Mouse (Mus musculus) midbrain, embryonic 11.5 days (tissue): ENCODE measurements around the gene Zscan26. TPM values are rescaled to one million over a fixed set of nuclear protein-coding genes. Genes with fewer than 3 reads are reported as not detected.
A peak's percentile ranks its signal among the peaks of the same experiment; 100 is the strongest.

Experiments
- ATAC-seq: fragments of 200-750 bp; cut with Nextera tagmentation; 2 replicates; pipeline ENCODE4 v1.8.0; 2017; ENCODE audit warnings: moderate TSS enrichment, moderate library complexity; ENCODE audit not compliant: low FRiP score
- DNase-seq: peaks from one replicate; pipeline ENCODE4 v3.0.0; 2015; ENCODE audit warnings: low spot score; ENCODE audit errors: missing footprints
- H3K27ac ChIP-seq: fragments of 300-500 bp; sonication (generic); 2 replicates; pipeline ENCODE4 v1.5.1; 2014; ENCODE audit warnings: low read depth, low read length
- H3K27me3 ChIP-seq: fragments of 300-500 bp; sonication (generic); 2 replicates; pipeline ENCODE4 v1.6.1; 2014; ENCODE audit warnings: mild to moderate bottlenecking, low read length, moderate library complexity, mixed read lengths; ENCODE audit not compliant: control insufficient read depth, insufficient read depth
- H3K36me3 ChIP-seq: fragments of 300-500 bp; sonication (generic); 2 replicates; pipeline ENCODE4 v1.6.1; 2014; ENCODE audit warnings: mild to moderate bottlenecking, low read length, moderate library complexity, mixed read lengths; ENCODE audit not compliant: control insufficient read depth, insufficient read depth
- H3K4me1 ChIP-seq: fragments of 300-500 bp; sonication (generic); 2 replicates; pipeline ENCODE4 v1.6.1; 2014; ENCODE audit warnings: low read length; ENCODE audit not compliant: control insufficient read depth, insufficient read depth
- H3K4me2 ChIP-seq: fragments of 300-500 bp; sonication (generic); 2 replicates; pipeline ENCODE4 v1.6.1; 2014; ENCODE audit warnings: mild to moderate bottlenecking, moderate library complexity
- H3K4me3 ChIP-seq: fragments of 300-500 bp; sonication (generic); 2 replicates; pipeline ENCODE4 v1.5.1; 2014; ENCODE audit warnings: low read depth, low read length
- H3K9ac ChIP-seq: fragments of 300-500 bp; sonication (generic); 2 replicates; pipeline ENCODE4 v1.6.1; 2014; ENCODE audit warnings: low read length
- H3K9me3 ChIP-seq: fragments of 300-500 bp; sonication (generic); 2 replicates; pipeline ENCODE4 v1.6.1; 2016; ENCODE audit warnings: low read length; ENCODE audit not compliant: control insufficient read depth
- WGBS: fragments of 180-500 bp; shearing (Covaris S2); extraction: QIAGEN DNeasy Blood & Tissue Kit; methylation state at CpG from one replicate; pipeline ENCODE4 v1.1.7; 2014; 5-methylcytosine and 5-hydroxymethylcytosine counted together
- polyA plus RNA-seq: library from polyadenylated mRNA; unstranded; fragments of >200 nt; fragmentation: Nextera tagmentation; extraction: Ambion mirVana; gene quantifications from 2 replicates; pipeline ENCODE4 v1.2.1, GENCODE M21; 2014

Zscan26 gene
- polyA plus RNA-seq, 1 experiment from 2014 or later: 14.6 TPM

DNA sequence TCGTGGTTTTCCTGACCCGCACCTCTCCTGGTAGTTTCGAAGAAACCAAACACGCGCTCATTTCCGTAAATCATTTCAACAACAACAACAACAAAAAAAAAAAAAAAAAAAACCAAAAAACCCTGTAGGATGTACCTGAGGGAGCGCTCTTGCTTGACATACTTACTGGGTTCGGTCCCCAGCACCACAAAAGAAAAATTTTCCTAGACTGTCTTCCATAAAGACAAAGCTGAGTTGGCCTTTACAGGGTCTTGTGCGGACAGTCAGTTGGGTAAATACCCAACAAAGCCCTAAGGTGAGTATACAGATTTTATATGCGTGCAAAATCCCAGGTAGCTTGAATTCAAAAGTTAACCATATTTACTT is 12.3 kb downstream of the Zscan26 start:
- 0 out of 2 replicates have a peak, but pooled peaks have one; percentile 25 for ATAC-seq
- H3K36me3 ChIP-seq: peaks cover 2% of the 10 kb centered on the region; the same call in 1 of the 2 replicates
- DNase-seq: peak; percentile 89
- peak overlapping the region; percentile 73; the same call in 1 of the 2 replicates for H3K9ac ChIP-seq
- H3K9me3 ChIP-seq: no peaks in the 10 kb centered on the region
- H3K4me3 ChIP-seq: peak overlapping the region; percentile 51
- WGBS: 12% methylated on average over 10 of the region's 10 CpGs
- H3K4me1 ChIP-seq: no peaks in the 10 kb centered on the region
- no peaks in the 10 kb centered on the region for H3K27me3 ChIP-seq
- peak overlapping the region; percentile 71 for H3K4me2 ChIP-seq
- H3K27ac ChIP-seq: no peak overlapping the region

DNA sequence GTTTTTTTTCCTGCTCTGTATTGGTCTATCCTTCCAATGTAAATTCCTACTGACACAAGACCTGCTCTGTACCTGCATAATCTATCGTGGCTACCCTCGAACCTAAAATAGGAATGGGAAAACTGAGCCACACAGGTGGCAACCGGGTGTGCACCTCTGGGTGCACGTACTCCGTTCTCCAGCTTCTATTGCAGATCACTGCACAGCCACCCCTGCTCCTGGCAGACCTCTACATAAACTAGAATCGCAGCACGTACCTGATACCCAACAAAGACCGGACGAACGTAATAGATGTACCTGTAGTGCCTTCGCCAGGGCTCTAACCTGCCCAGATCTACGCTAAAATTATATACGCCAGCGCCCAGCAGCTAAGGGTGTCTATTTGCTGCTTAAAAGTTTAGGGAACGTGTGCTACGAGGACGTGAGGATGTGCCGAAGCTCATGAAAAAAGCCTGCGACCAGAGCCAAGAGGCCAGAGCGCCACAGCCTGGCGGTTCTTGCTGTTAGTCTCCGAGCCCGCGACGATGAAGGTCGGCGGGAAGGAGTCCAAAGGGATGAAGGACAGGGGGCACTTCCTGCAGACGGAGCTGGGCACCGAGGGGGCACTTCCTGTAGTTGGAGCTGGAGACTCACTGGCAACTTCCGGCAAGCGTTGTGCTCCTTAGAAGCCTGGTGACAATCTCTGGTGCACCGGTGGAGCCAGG is 12.9 kb downstream of the Zscan26 start, which contains the start of gene Pgbd1:
Gene Pgbd1, minus strand, starts transcription at position 556 of the 704 bp plus-strand sequence.
- Histone ChIP-seq H3K9ac (peak within 1 kb of the TSS; percentile 73), H3K9me3 (no peaks in the 10 kb centered on the region), H3K27me3 (no peaks in the 10 kb centered on the region), H3K4me1 (no peaks in the 10 kb centered on the region), H3K4me3 (peak within 1 kb of the TSS; percentile 51), H3K4me2 (peak within 1 kb of the TSS; percentile 71), H3K36me3 (peaks cover 2% of the 10 kb centered on the region; the same call in 1 of the 2 replicates), H3K27ac (peak within 1 kb of the TSS; percentile 16; the same call in 1 of the 2 replicates)
- 1% methylated on average over 32 of the region's 32 CpGs for WGBS
- ATAC-seq (peak; percentile 95), DNase-seq (peak; percentile 93)

DNA sequence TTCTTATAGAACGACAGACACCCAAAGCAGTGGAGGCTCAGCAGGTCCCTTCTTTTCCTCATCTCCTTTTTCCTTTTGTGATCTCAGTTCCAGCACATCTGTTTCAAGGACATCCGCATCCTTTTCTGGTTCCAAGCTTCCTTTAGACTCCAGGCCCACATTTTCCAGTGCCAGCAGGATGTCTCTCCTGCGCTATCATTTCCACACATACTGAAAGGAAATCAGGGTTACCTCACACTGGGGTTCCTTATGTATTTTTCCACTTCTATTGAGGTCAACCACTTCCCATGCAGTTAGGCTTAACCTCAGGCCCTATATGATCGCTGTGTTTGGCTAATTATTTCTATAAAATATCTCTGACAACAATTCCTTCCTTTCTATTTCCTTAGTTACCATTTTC is 18.1 kb downstream of the Zscan26 start:
- Histone ChIP-seq H3K36me3 (no peaks in the 10 kb centered on the region), H3K27ac (no peak overlapping the region), H3K4me1 (no peaks in the 10 kb centered on the region), H3K9me3 (no peaks in the 10 kb centered on the region), H3K4me2 (no peak overlapping the region), H3K9ac (no peak overlapping the region), H3K27me3 (no peaks in the 10 kb centered on the region), H3K4me3 (no peak overlapping the region)
- ATAC-seq (no peak), DNase-seq (peak; percentile 35)
- WGBS: 86% methylated on average over 4 of the region's 4 CpGs

DNA sequence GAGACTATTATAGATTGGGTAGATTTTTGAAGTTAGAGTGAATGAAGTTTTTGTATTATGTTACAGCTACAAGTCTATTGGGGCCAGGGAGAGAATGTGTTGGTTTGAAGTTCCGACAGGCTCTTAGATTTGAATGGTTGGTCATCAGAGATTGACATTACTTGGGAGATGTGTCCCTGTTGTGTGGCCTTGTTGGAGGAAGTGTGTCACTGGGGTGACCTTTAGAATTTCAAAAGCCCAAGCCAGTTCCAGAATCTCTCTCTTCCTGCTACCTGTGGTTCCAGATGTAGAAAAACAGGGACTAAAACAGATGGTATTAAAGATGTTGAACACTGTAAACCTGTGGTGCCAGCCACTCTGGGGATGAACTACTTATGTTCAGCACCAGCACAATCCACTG is 25.9 kb downstream of the Zscan26 start:
- Histone ChIP-seq H3K4me2 (no peak overlapping the region), H3K4me1 (no peaks in the 10 kb centered on the region), H3K27me3 (no peaks in the 10 kb centered on the region), H3K27ac (no peak overlapping the region), H3K36me3 (no peaks in the 10 kb centered on the region), H3K9ac (no peak overlapping the region), H3K4me3 (no peak overlapping the region), H3K9me3 (no peaks in the 10 kb centered on the region)
- DNase-seq: no peak
- 97% methylated on average over 1 of the region's 1 CpGs for WGBS
- ATAC-seq: no peak

DNA sequence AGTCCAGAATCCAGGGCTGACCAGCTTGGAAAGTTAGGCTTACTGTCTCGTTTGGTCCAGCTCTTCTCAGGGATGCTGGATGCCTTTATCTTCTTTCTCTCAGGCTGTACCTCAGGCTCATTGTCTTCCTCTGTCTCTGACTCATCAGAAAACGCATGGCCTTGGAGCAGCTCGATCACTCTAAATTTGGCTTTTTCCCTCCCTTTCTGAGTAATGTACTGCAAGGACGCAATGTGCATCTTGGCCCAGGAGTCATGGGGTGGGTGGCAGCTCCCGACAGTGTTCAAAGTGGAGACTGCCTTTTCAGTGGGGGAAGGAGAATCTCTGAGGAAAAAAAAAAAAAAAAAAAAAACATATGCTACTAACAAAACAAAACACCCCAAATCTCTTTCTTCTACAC is 30.2 kb downstream of the Zscan26 start:
- 74% methylated on average over 5 of the region's 5 CpGs for WGBS
- Histone ChIP-seq H3K4me3 (no peak overlapping the region), H3K27ac (no peak overlapping the region), H3K4me1 (no peaks in the 10 kb centered on the region), H3K9me3 (no peaks in the 10 kb centered on the region), H3K27me3 (no peaks in the 10 kb centered on the region), H3K4me2 (no peak overlapping the region), H3K9ac (no peak overlapping the region), H3K36me3 (no peaks in the 10 kb centered on the region)
- peak; percentile 37 for DNase-seq
- no peak for ATAC-seq

DNA sequence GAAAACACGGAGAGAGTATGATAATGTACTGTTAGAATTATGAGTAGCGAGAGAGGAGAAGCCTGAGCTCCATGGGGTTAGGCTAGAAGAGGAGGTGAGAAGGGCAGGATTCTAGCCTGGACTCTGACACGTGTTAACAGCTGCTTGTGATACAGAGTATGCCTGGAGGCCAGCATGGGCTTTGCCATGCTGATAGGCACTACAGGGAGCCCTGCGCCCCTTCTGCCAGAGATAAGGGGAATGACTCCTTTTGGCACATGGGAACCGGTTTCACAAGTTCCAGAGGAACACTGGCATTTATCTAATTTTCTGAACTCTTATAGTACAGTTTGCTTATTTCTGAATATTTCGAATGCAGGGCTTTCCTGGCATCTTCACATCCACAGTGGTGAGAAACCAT is 34.7 kb downstream of the Zscan26 start:
- DNase-seq: no peak
- Histone ChIP-seq H3K9me3 (no peaks in the 10 kb centered on the region), H3K27me3 (no peaks in the 10 kb centered on the region), H3K9ac (no peak overlapping the region), H3K27ac (no peak overlapping the region), H3K4me2 (no peak overlapping the region), H3K36me3 (no peaks in the 10 kb centered on the region), H3K4me3 (no peak overlapping the region), H3K4me1 (no peaks in the 10 kb centered on the region)
- WGBS: 68% methylated on average over 6 of the region's 6 CpGs
- ATAC-seq: no peak

DNA sequence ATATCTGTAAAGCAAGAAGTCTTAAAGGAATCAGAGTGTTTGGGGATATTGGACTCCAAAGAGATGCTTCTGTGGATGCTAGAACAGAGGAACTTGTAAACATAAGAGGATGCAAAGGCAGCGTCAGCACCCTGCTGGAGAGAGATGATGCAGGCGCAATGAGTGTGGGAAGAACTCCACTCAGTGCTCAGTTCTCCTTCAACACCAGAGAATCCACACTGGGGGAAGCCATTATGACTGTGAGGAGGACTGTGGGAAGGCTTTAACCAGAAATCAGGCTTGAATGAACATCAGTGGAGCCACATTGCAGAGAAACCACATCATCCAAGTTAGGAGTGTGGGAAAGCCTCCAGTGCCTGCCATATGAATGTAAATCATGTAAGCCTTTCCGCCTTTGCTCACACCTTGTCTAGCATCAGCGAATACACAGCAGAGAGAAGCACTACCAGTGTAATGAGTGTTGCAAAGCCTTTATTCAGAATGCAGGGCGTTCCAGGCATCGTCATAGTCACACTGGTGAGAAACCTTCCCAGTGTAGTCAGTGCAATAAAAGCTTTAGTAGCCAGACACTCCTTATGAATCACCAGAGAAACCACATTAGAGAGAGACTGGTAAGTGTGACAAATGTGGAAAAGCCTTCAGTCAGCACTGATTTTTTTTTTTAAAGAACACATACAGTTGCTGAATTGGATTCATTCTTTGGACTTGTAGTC is 36.1 kb downstream of the Zscan26 start:
- H3K27me3 ChIP-seq: no peaks in the 10 kb centered on the region
- no peak overlapping the region for H3K27ac ChIP-seq
- H3K4me2 ChIP-seq: no peak overlapping the region
- H3K9me3 ChIP-seq: no peaks in the 10 kb centered on the region
- H3K4me3 ChIP-seq: no peak overlapping the region
- no peaks in the 10 kb centered on the region for H3K4me1 ChIP-seq
- no peak overlapping the region for H3K9ac ChIP-seq
- DNase-seq (no peak), ATAC-seq (no peak)
- H3K36me3 ChIP-seq: no peaks in the 10 kb centered on the region
- WGBS: 82% methylated on average over 6 of the region's 6 CpGs

DNA sequence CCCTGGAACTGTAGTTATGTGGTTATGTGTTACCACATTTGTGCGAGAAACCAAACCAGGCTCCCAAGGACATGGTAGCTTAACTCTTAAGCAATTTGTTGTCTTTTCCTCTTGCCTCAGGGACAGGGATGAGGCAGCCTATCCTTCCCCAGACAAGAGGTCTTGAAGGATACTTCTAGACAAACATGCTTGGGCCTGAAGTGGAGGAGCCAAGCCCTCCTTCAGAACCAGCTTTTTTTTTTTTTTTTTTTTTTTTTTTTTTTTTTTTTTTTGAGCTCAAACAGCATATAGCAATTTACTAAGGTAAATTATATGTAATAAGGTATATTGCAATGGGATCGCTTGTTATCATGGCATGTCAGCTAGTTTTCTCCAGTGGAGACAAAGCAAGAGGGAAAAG is 37.8 kb downstream of the Zscan26 start:
- Histone ChIP-seq H3K27me3 (no peaks in the 10 kb centered on the region), H3K9ac (no peak overlapping the region), H3K4me1 (no peaks in the 10 kb centered on the region), H3K36me3 (no peaks in the 10 kb centered on the region), H3K27ac (no peak overlapping the region), H3K4me2 (no peak overlapping the region), H3K4me3 (no peak overlapping the region), H3K9me3 (no peaks in the 10 kb centered on the region)
- WGBS: 86% methylated on average over 2 of the region's 2 CpGs
- DNase-seq: no peak
- no peak for ATAC-seq

DNA sequence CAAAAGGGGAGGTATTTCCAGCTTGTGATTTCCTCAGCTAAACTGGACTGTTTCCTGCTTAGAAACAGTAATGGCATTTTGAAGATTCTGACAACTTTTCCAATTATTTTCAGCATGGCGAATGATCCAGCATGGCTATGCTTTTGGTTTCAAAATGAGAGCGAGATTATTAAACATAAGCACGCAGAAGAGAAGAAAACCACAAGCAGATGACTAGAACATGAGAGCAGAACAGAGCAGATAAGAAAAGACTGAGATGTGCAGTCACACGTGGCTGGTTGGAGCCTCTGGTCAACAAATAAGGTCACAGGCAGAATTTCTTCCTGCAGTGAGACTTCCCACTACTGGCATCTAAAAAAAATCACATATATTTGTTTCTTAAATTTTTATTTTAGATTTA is 38.3 kb downstream of the Zscan26 start:
- 82% methylated on average over 4 of the region's 4 CpGs for WGBS
- no peak overlapping the region for H3K4me3 ChIP-seq
- H3K9ac ChIP-seq: no peak overlapping the region
- ATAC-seq (no peak), DNase-seq (no peak)
- H3K4me1 ChIP-seq: no peaks in the 10 kb centered on the region
- H3K27me3 ChIP-seq: no peaks in the 10 kb centered on the region
- H3K27ac ChIP-seq: no peak overlapping the region
- H3K9me3 ChIP-seq: no peaks in the 10 kb centered on the region
- no peaks in the 10 kb centered on the region for H3K36me3 ChIP-seq
- no peak overlapping the region for H3K4me2 ChIP-seq
